Mouse (Mus musculus): Measurements from ENCODE around the gene Angel2. TPM values are rescaled to one million over a fixed set of nuclear protein-coding genes. Genes with fewer than 3 reads are reported as not detected.

Angel2 gene
- polyA plus RNA-seq, 1 experiment from 2014 or later, result 51.1 TPM

DNA sequence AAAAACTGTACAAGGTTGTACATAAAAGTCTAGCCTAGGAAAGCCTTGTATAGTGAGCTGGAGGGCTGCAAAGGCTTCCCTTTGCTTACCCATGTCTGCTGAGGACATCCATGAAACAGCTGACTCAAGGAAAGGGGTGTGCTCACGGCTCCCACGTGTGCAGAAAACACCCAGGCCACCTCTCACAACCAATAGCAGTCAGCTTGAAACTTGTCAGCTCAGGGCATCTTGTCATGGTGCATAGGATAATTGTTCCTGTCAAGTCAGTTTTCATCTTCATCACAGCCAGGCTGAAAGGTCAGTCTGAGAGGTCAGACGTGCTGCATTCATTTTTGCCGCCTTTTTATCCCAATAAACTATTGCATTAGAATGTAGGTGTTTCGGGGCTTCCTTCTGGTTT is 23.1 kb downstream of the Angel2 start:
- Histone ChIP-seq H3K4me3 (ENCODE audit: low read length) (no peak overlapping the region), H3K4me2 (replicated peaks; ENCODE audit: low read depth, low read length) (no peak overlapping the region), H3K9ac (ENCODE audit: low read depth, low read length) (no peak overlapping the region), H3K9me3 (ENCODE audit: control insufficient read depth, low read length) (no peaks in the 10 kb centered on the region), H3K27me3 (ENCODE audit: control insufficient read depth, insufficient read depth, low read length) (no peaks in the 10 kb centered on the region), H3K27ac (ENCODE audit: low read depth, low read length) (no peak overlapping the region), H3K4me1 (ENCODE audit: control insufficient read depth, insufficient read depth, low read length) (no peaks in the 10 kb centered on the region), H3K36me3 (ENCODE audit: control insufficient read depth, insufficient read depth, low read length) (peaks cover 70% of the 10 kb centered on the region)
- ATAC-seq (ENCODE audit: low FRiP score, low TSS enrichment), result no peak
- 61% methylated on average over 5 of the region's 5 CpGs for WGBS

DNA sequence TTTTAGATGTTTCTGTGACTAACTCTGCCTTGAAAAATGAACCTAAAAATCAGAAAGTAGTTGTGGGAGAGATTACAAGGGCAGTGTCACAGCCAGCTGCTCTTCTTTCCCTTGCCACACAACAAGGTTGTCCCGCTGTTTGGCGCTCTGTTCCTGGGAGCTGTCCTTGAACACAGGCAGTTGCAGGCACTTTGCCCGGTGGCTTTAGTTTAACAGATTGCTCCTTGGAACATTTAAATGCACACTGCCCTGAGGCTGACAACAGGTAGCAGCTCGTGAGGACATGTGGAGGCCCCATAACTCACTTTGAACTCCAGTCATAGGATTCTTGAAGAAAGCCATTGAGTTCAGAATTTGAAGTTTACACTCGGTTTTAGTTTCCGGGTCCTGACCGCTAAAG is 23.5 kb downstream of the Angel2 start:
- H3K36me3 ChIP-seq (ENCODE audit: control insufficient read depth, insufficient read depth, low read length), result peaks cover 69% of the 10 kb centered on the region

DNA sequence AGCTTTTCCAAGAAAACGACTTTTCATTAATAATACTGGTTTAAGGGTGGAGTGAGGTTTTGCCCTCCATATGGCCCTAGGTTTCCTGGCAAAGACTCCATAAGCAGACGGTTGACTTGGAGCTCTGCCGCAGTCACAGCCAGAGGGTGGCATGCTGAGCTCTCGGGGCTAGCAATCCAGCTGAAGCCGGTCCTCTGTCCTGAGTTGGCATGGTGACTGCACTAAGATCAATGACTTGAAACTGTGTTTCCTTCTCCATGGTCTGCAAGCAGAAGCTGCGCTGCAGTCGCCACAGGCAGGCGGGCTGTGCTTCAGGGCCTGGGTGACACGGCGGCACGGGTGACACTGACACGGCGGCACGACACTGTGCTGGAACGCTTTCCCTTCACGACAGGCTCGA is 23.9 kb downstream of the Angel2 start:
- Histone ChIP-seq H3K27ac (ENCODE audit: low read depth, low read length) (no peak overlapping the region), H3K36me3 (ENCODE audit: control insufficient read depth, insufficient read depth, low read length) (peaks cover 67% of the 10 kb centered on the region), H3K4me2 (replicated peaks; ENCODE audit: low read depth, low read length) (no peak overlapping the region), H3K9ac (ENCODE audit: low read depth, low read length) (no peak overlapping the region), H3K27me3 (ENCODE audit: control insufficient read depth, insufficient read depth, low read length) (no peaks in the 10 kb centered on the region), H3K4me1 (ENCODE audit: control insufficient read depth, insufficient read depth, low read length) (no peaks in the 10 kb centered on the region), H3K9me3 (ENCODE audit: control insufficient read depth, low read length) (no peaks in the 10 kb centered on the region), H3K4me3 (ENCODE audit: low read length) (no peak overlapping the region)
- 84% methylated on average over 17 of the region's 17 CpGs for WGBS
- 0 out of 2 replicates have a peak, but pooled peaks have one; percentile 22 for ATAC-seq (ENCODE audit: low FRiP score, low TSS enrichment)

More for the DNA sequence above, 23.5 kb downstream of the Angel2 start:
- Histone ChIP-seq H3K9ac (ENCODE audit: low read depth, low read length) (no peak overlapping the region), H3K27ac (ENCODE audit: low read depth, low read length) (no peak overlapping the region), H3K4me3 (ENCODE audit: low read length) (no peak overlapping the region), H3K4me2 (replicated peaks; ENCODE audit: low read depth, low read length) (no peak overlapping the region), H3K4me1 (ENCODE audit: control insufficient read depth, insufficient read depth, low read length) (no peaks in the 10 kb centered on the region), H3K9me3 (ENCODE audit: control insufficient read depth, low read length) (no peaks in the 10 kb centered on the region), H3K27me3 (ENCODE audit: control insufficient read depth, insufficient read depth, low read length) (no peaks in the 10 kb centered on the region)
- ATAC-seq (ENCODE audit: low FRiP score, low TSS enrichment), result no peak
- WGBS, result 70% methylated on average over 7 of the region's 7 CpGs

DNA sequence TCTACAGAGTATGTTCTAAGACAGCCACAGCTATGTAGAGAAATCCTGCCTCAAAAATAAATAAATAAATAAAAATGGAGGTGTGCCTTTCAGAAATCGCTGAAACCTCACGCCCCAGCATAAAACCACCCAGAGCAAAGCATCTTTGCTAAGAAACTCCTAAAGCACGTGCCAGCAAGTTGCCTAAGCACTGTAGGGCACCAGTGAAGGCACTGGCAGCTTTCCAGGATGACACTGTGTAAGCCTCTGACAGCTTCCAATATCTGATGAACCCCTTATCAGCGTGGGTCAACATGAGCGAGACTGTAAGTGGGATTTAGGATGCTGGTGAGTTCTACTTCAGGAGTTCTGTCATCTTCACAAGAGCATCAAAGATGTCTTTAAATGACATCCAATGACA is 26.1 kb downstream of the Angel2 start:
- Histone ChIP-seq H3K4me3 (ENCODE audit: low read length) (no peak overlapping the region), H3K36me3 (ENCODE audit: control insufficient read depth, insufficient read depth, low read length) (peaks cover 59% of the 10 kb centered on the region)

DNA sequence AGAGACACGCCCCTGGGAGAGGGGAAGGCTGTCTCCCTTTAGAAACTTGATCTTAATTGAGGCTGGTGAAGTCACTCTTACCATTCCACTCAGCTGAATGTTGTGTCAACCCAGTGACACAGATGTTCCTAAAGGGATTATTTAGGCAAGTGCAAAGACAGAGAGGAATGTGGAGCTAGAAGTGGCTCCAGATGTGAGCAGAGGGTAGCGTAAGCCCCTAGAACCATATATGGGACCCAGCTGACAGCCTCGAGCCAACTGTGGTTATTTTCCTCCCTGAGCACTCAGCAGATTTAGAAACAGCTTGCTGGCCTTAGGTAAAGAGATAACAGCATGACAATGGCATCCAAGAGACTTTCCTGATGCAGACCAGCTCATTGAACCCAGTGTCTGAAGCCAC is 28.1 kb downstream of the Angel2 start:
- no peak for ATAC-seq (ENCODE audit: low FRiP score, low TSS enrichment)
- Histone ChIP-seq H3K27ac (ENCODE audit: low read depth, low read length) (no peak overlapping the region), H3K9me3 (ENCODE audit: control insufficient read depth, low read length) (no peaks in the 10 kb centered on the region), H3K9ac (ENCODE audit: low read depth, low read length) (no peak overlapping the region), H3K4me1 (ENCODE audit: control insufficient read depth, insufficient read depth, low read length) (no peaks in the 10 kb centered on the region), H3K4me2 (replicated peaks; ENCODE audit: low read depth, low read length) (no peak overlapping the region), H3K36me3 (ENCODE audit: control insufficient read depth, insufficient read depth, low read length) (peaks cover 62% of the 10 kb centered on the region), H3K4me3 (ENCODE audit: low read length) (no peak overlapping the region), H3K27me3 (ENCODE audit: control insufficient read depth, insufficient read depth, low read length) (no peaks in the 10 kb centered on the region)
- 77% methylated on average over 3 of the region's 3 CpGs for WGBS

More for the DNA sequence above, 26.1 kb downstream of the Angel2 start:
- Histone ChIP-seq H3K9me3 (ENCODE audit: control insufficient read depth, low read length) (no peaks in the 10 kb centered on the region), H3K4me1 (ENCODE audit: control insufficient read depth, insufficient read depth, low read length) (no peaks in the 10 kb centered on the region), H3K9ac (ENCODE audit: low read depth, low read length) (no peak overlapping the region), H3K4me2 (replicated peaks; ENCODE audit: low read depth, low read length) (no peak overlapping the region), H3K27me3 (ENCODE audit: control insufficient read depth, insufficient read depth, low read length) (no peaks in the 10 kb centered on the region), H3K27ac (ENCODE audit: low read depth, low read length) (no peak overlapping the region)
- no peak for ATAC-seq (ENCODE audit: low FRiP score, low TSS enrichment)
- 89% methylated on average over 5 of the region's 5 CpGs for WGBS

DNA sequence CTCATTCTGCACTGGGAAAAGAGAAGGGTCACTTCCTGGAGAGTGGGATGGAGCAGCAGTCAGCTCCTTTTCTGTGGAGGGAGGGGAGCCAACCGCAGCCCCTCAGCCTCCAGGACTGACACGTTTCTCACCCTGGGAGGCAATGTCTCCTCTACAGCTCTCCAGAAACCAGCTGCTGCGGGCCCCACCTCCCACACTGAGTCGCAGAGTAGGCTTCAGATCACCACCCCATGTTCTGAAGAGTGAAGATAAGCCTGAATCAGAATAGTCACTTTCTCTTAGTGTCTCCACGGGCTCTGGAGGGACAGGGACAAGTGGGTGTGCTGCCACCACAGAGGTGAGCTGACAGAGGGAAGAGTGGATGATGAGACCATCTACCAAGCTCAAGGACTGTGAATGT is 33.9 kb downstream of the Angel2 start:
- WGBS, result 75% methylated on average over 5 of the region's 5 CpGs
- Histone ChIP-seq H3K27ac (ENCODE audit: low read depth, low read length) (no peak overlapping the region), H3K4me3 (ENCODE audit: low read length) (no peak overlapping the region), H3K9ac (ENCODE audit: low read depth, low read length) (no peak overlapping the region), H3K4me2 (replicated peaks; ENCODE audit: low read depth, low read length) (no peak overlapping the region), H3K36me3 (ENCODE audit: control insufficient read depth, insufficient read depth, low read length) (peaks cover 56% of the 10 kb centered on the region), H3K4me1 (ENCODE audit: control insufficient read depth, insufficient read depth, low read length) (no peaks in the 10 kb centered on the region), H3K27me3 (ENCODE audit: control insufficient read depth, insufficient read depth, low read length) (no peaks in the 10 kb centered on the region), H3K9me3 (ENCODE audit: control insufficient read depth, low read length) (no peaks in the 10 kb centered on the region)
- no peak for ATAC-seq (ENCODE audit: low FRiP score, low TSS enrichment)

DNA sequence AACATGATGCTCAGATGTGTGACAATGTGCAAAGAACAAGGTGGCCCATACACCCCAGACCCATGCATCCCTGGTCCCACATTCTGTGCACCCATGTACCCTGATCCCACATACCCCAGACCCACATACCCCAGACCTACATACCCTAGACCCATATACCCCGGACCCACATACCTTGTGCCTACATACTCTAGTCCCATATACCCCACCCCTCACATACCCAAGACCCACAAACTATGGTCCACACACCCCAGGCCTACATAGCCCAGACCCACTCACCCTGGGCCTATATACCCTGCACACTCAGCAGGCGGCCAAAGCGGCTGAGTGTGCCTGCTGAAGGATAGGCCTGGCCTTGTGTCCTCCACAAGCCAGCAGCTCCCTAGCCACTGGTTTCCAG is 37.8 kb downstream of the Angel2 start:
- Histone ChIP-seq H3K4me2 (replicated peaks; ENCODE audit: low read depth, low read length) (no peak overlapping the region), H3K9me3 (ENCODE audit: control insufficient read depth, low read length) (no peaks in the 10 kb centered on the region), H3K9ac (ENCODE audit: low read depth, low read length) (no peak overlapping the region), H3K4me1 (ENCODE audit: control insufficient read depth, insufficient read depth, low read length) (no peaks in the 10 kb centered on the region), H3K27me3 (ENCODE audit: control insufficient read depth, insufficient read depth, low read length) (no peaks in the 10 kb centered on the region), H3K36me3 (ENCODE audit: control insufficient read depth, insufficient read depth, low read length) (peaks cover 49% of the 10 kb centered on the region), H3K4me3 (ENCODE audit: low read length) (no peak overlapping the region), H3K27ac (ENCODE audit: low read depth, low read length) (no peak overlapping the region)
- ATAC-seq (ENCODE audit: low FRiP score, low TSS enrichment), result no peak
- WGBS, result 96% methylated on average over 3 of the region's 3 CpGs

DNA sequence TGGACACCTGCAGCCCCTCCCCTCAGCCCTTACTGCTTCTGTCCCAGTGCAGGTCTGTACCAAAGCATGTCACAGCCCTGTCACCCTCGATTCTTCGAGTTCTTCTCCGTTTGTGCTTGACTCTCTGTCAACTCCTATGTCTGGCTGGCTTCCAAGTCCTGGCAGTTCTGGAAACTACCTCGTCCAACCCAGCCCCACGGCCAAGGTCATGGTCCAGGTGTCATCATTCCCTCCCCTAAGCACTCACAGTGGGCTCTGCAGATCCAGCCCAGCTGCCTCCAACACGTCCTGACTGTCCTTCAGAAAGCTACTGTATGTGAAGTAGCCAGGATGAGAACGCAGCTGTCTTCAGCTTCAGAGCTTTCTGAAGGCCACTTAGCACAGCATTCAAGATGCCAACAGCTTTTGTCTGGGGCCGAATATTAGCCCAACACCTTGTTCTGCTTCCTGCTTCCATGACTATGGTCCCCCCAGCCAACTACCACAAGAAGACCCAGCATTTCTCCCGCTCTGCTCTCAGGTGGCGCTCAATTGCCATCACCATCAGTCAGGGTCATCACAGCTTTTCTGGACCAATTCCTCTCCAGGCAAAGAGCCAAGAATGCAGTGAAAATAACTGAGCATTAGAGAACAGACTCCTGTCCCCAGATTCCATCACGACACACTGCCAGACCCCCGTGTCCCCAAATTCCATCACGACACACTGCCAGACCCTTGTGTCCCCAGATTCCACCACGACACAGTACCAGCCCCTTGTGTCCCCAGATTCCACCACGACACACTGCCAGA is 40.3 kb downstream of the Angel2 start:
- no peak for ATAC-seq (ENCODE audit: low FRiP score, low TSS enrichment)
- Histone ChIP-seq H3K4me1 (ENCODE audit: control insufficient read depth, insufficient read depth, low read length) (no peaks in the 10 kb centered on the region), H3K36me3 (ENCODE audit: control insufficient read depth, insufficient read depth, low read length) (peaks cover 40% of the 10 kb centered on the region; the same call in 1 of the 2 replicates), H3K27me3 (ENCODE audit: control insufficient read depth, insufficient read depth, low read length) (no peaks in the 10 kb centered on the region), H3K4me3 (ENCODE audit: low read length) (no peak overlapping the region), H3K9ac (ENCODE audit: low read depth, low read length) (no peak overlapping the region), H3K27ac (ENCODE audit: low read depth, low read length) (no peak overlapping the region), H3K4me2 (replicated peaks; ENCODE audit: low read depth, low read length) (no peak overlapping the region), H3K9me3 (ENCODE audit: control insufficient read depth, low read length) (no peaks in the 10 kb centered on the region)
- WGBS, result 80% methylated on average over 15 of the region's 15 CpGs

DNA sequence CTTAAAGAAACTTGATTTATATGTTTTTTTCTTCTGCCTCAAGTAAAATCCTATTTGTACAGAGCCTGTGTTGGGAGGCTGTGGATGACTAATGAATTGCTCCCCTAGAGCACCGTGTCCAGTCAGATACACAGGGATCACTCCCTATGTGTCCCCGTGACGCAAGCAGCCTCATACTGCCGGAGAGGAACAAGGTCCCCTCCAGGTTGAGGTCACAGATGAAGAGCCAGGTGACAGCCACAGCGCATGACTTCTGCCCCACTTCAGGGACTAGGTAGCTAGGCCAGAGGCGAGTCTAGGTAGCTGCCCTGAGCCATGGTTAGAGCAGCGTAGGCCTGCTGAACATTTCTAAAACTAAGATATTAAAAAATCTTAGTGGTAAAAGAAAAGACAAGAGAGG is 43.1 kb downstream of the Angel2 start:
- Histone ChIP-seq H3K9me3 (ENCODE audit: control insufficient read depth, low read length) (no peaks in the 10 kb centered on the region), H3K4me2 (replicated peaks; ENCODE audit: low read depth, low read length) (no peak overlapping the region), H3K27me3 (ENCODE audit: control insufficient read depth, insufficient read depth, low read length) (no peaks in the 10 kb centered on the region), H3K9ac (ENCODE audit: low read depth, low read length) (no peak overlapping the region), H3K36me3 (ENCODE audit: control insufficient read depth, insufficient read depth, low read length) (peaks cover 50% of the 10 kb centered on the region; the same call in 1 of the 2 replicates), H3K4me3 (ENCODE audit: low read length) (no peak overlapping the region), H3K27ac (ENCODE audit: low read depth, low read length) (no peak overlapping the region), H3K4me1 (ENCODE audit: control insufficient read depth, insufficient read depth, low read length) (no peaks in the 10 kb centered on the region)
- WGBS, result 87% methylated on average over 7 of the region's 7 CpGs
- no peak for ATAC-seq (ENCODE audit: low FRiP score, low TSS enrichment)

Data from kidney, embryonic 14.5 days (tissue).